Mouse (Mus musculus) ES-Bruce4 (cell line): ENCODE measurements around the gene Rbp4.

ENCODE experiments used
- CTCF ChIP-seq: IDR thresholded peaks from one replicate; pipeline ENCODE4 v1.8.1; 2011; ENCODE audit warnings: low read depth, low read length
- EP300 ChIP-seq: IDR thresholded peaks from 2 replicates; pipeline ENCODE4 v1.6.1; 2011; ENCODE audit warnings: low read depth, low read length; ENCODE audit not compliant: insufficient read depth
- POLR2A ChIP-seq: IDR thresholded peaks from one replicate; pipeline ENCODE4 v1.8.1; 2011; ENCODE audit warnings: low read length; ENCODE audit not compliant: insufficient read depth

DNA sequence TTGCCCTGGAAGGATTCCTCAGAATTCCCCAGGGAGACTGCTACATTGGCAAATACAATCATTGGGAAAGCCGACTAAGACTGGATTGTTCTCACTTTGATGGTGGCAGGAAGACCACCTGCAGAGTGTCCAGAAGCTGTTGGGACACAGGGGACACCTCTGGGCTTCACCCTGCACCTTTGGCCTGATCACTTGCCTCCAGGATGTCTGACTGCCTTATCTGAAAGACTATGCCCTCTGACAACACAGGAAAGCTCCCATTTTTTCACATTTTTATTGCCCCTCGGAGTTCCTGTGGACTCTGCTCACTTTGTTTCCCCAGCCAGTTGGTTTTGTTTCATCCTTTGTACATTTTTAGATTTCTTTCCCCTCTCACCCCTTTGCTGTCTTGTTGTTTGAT lies 39.6 kb upstream of the Rbp4 start:
- TF ChIP-seq POLR2A (no peak), CTCF (no peak), EP300 (no peak)
